Mouse (Mus musculus): Measurements from ENCODE around the gene Cfap126.
"Not testable (repeated sequence)": the region's sequence is repeated elsewhere in the genome, so short reads cannot be mapped to it uniquely, and the experiment has no call there.

The Cfap126 gene

DNA sequence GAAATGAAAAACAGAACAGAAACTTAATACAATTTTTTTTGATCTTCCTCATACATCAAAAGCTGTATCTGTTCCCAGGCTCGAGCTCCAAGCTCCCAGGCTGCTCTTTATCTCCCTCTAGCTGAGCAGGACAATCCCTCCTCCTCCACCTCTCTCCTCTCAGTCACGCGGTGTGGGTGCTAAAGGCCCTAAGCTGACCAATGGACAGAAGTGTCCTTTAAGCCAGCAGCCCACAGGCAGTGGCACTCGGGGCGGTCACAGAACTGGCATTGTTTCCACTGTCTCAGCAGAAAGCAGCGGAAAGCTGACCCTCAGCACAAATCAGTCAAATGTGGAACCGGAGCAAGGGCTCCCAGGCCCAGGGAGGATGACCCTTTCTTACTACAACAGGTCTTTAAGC lies 15.5 kb downstream of the Cfap126 start:
- DNase-seq: peak in 1 of 2 experiments; percentile 25

DNA sequence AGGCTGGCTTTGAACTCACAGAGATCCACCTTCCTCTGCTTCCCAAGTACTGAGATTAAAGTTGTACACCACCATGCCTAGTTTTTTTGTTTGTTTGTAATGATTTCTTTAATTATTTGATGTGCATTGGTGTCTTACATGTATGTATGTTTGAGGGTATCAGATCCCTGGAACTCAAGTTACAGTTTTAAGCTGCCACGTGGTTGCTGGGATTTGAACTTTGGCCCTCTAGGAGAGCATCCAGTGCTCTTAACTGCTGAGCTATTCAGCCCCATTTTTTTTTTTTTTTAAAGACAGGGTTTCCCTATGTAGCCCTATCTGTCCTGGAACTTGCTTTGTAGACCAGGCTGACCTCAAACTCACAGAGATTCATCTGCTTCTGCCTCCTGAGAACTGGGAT lies 17.3 kb downstream of the Cfap126 start:
- DNase-seq: no peak

DNA sequence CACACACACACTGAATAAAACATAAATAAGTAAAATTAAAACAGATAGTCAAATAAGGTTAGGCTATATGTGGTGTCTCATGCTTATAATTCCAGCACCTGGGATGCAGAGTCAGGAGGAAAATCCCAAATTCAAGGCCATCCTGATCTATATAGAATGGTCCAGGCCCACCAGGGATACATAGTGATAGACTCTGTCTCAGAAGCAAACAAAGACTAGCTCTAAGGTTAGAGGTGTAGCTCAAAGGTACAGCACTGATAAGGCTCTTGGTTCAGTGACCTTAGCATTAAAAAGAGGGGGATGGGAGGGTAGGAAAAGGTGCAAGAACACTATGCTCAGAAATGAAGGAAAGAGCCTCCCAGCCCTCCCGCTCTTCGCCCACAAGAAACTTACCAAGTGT lies 21.9 kb downstream of the Cfap126 start:
- no peak for DNase-seq

DNA sequence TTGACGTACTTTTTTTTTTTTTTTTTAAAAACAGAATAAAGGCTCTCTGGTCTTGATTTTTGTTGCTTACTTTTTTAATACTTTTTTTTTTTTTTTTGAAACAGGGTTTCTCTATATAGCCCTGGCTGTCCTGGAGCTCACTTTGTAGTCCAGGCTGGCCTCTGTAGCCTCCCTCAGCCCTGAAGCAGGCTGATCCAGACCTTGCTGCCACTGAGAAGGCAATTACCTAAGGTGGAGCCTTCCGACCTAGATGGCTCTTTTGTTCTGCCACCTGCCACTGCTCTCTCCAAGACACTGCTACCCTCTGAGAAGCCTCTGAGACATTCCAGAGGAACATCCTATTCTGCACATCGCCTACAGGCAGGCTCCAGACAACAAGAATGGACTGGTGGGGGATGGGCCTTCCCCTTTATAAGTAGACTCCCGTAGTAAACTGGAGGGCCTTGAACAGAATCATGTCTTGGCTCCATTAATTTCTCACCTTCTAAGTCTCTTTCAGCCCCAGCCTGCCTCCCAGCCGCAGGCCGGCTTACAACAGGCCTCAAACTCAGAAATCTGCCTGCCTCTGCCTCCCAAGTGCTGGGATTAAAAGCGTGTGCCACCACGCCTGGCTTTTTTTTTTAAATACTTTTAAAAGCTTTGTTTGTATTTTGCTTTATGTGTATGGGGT lies 23.9 kb downstream of the Cfap126 start:
- not testable (repeated sequence) for DNase-seq

DNA sequence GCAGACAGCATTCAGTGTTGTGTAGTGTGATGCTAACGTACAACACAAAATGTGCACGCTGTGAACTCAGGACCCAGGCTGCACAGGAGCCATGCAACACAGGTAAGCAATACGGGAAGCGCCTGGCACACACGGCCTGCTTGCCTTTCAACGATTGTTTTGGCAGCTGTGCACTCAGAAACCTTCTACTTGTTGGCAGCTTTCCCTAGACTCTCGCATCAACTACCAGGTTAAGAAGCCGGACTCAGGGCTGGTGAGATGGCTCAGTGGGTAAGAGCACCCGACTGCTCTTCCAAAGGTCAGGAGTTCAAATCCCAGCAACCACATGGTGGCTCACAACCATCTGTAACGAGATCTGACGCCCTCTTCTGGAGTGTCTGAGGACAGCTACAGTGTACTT lies 29.3 kb downstream of the Cfap126 start:
- peak in 1 of 2 experiments; percentile 30 for DNase-seq

DNA sequence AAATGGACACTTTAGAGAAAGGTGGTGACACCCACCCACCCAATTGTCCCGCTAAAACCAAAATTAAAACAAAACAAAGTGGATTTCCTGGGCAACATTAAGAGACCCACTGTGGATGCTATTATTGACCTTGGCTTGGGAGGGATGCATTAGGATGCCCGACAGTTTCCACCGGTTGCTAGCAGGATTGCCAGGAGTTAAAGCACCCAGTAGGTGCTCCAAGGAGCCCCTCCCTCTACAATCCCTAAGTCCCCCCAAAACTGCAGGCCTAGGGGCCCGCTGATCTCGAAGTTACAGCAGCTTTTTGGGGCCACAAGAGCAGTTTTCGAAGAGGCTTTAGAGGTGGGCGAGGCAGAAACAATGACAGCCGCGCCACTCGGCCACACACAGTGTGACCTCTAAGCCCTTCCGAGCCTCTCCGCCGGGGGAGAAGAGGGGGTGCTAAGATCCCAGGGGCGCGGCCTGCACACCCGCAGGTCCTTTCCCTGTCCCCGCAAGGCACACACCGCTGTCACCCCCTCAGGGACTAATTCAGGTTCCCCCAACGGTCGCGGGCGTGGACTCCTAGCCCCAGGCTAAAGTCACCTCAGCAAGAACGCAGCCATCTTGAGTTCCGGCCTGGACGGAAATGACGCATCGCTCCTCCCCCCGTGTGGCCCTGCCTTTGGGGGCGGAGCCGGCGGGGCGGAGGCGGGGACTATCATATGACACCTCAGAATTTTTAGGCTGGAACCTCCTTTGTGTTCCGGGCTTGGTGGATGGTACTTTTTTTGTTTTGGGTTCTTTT lies 36.4 kb downstream of the Cfap126 start, which contains the start of the genes Sdhc and Mpz:
Gene Sdhc, minus strand, starts transcription at position 630 of the 787 bp plus-strand sequence.
Gene Mpz, plus strand, starts transcription at position 738 of the 787 bp plus-strand sequence.
- peak; percentile 96 to 97 for DNase-seq

DNA sequence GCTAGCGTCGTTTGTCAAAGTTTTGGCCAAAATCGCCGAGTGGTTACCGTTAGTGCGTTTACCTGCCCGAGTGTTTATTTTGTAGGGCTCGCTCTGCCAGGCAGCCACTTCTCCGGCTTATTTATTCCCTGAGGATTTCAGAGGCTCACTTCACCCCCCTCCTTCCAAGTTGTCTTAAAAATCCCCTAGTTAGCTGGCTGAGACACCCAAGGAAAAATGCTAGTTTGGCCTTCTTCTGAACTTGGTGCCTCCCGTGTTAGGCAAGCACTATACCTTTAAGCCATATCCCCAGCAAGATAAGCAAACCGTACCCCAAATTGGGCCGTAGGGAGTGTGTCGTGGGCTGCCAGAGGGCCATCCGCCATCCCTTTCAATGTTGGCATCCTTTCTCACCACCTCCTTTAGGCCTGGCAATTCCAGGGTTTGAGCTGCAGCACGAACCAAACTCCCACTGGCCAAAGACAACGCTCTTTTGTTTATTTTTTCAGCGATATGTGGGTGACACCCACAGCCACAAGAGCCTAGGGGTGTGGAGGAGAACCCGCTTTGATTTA lies 37.2 kb downstream of the Cfap126 start:
- peak in 1 of 2 experiments; percentile 30 for DNase-seq

DNA sequence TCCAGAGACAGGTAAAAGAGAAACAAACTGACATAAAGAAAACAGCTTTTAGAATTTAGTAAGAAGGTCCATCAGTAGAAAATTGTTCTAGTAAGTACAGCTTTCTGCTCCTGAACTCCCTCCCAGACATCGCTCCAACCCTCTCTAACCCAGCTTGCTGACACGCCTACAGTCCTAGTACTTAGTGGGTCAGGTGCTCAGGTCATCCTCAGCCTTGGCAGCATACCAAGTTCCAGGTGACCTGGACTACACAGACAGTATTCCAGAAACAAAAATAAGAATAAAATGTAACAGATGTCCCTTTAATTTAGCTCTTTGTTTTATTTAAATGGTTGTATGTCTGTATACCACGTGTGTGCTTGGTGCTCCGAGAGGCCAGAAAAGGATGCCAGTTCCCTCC lies 38.2 kb downstream of the Cfap126 start:
- DNase-seq: no peak

DNA sequence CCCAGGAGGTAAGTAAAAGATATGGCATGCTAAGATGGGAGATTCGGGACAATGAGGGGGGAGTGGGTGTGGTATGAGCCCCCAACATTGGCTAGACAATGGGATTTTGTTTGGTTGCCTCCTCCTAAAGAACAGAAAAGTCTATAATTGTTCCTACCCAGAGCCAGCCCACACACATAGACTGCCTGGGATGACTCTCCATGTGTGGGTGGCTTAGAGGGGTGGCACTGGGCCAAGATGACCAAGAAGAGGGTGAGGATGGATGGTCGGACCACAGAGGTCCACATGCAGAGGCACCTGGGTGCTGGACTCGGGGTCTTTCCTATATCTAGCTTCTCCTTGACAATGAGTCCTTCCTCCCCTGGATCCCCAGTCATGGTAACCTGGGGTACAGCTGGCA lies 42.9 kb downstream of the Cfap126 start:
- no peak for DNase-seq

DNA sequence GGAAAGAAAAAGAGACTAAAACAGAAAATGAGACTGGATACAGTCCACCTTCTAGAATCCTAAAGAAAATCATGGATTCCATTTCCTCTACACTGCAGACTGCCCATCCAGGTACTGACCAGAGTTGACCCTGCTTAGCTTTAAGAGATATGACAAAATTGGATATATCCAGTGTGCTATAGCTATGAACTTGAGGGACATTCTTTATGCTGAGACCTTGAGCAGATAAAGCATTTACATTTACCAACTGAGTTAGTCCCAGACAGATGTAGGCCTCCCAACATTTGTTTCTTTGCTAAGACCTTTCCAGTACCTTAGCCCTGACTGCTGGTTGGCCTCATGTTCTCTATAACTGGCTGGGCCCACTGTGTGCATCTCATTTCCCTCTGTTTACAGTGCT lies 44.2 kb downstream of the Cfap126 start:
- no peak for DNase-seq

DNA sequence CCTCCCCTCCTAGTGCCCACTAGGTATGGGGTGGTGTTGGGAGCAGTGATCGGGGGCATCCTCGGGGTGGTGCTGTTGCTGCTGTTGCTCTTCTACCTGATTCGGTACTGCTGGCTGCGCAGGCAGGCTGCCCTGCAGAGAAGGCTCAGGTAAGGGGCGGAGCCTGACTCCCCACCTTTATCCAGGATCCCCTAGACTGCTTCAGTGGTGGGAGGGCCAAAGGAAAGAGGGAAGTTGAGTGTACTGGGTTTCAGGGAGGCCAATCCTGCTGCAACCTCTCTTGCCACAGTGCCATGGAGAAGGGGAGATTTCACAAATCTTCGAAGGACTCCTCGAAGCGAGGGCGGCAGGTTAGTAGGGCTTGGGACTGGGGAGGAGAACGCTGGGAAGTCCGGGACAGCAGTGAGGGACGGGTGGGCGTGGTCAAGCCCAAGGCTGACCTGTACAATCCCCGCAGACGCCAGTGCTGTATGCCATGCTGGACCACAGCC lies 45.8 kb downstream of the Cfap126 start:
- DNase-seq: no peak

DNA sequence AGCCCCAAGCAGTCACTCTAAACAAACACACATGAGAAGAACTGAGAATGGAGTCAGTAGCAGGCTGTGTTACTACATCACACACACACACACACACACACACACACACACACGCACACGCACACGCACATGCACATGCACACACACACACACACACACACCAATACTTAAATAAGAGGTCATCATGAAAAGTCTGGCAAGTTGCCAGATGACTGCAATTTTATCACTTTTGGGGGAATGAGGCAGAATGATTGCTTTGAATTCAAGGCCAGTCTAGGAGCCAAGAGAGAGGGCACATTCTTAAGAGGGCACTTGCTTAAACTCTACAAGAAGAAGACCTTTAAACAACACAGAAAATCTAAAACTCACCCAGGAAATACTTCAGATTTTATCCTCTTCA lies 48.8 kb downstream of the Cfap126 start:
- DNase-seq: no peak

DNA sequence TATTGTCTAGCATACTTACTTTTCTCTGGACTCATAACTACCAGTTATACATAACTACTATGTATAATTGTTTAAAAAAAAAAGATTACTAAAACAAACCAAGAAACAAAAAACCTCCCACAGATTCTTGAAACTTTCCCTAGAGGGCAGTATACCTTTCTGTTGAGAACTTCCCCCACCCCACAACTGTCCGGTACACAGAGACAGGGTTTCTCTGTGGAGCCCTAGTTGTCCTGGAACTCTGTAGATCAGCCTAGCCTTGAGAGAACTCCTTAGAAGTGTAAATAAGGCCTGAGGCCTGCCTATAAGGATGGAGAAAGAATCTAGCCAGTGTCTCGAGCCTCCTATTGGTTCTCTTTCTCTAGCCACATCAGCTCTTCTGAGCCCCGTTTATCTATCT lies 50.5 kb downstream of the Cfap126 start:
- DNase-seq: no peak

DNA sequence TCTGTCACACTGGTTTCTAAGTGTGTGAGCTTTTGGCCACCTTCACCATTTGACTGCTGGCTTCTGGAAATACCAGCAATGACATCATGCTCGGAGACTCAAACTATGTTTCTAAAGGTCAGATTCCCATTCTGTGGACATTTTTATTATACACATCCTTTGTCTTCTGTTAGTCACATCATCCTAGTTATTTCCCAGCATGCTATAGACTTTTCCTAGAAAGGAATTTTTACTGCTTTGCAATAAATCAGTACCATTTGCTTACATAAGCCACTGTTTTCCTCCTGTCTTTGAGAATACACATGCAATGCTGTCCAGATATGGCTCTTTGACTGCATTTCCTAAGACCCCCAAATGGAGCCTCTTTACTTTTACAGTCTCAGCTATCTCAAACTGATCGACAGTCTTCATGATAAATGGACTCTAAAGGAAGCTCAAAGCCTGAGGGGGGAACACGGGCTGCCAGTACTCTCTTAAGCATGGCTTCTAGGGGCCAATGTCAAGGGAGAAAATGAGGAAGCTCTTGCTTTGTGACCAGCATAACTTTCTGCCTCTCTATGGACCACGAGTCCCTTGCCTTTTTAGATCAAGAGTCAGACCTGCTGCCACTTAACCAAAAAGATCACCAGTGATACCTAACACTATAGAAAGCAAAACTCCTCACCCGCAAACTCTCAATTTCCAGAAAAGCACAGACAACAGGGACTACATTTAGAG lies 52.1 kb downstream of the Cfap126 start:
- no peak for DNase-seq

DNA sequence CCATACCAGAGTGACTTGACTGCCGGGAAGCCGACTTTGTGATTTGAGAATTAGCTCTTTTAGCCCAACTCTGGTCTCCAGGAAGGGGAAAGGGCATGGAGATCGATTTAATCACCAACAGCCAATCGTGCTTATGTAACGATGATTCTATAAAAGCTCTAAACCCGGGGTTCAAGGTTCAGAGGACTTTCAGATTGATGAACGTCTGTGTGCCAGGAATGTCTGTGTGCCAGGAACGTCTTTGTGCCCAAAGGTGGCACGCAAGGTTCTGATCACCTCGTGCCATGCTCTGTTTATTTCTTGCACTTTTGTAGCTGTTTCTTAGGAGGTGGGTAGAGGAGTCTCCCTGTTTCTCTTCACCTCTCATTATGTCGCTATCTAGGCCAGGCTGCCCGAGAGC lies 55.2 kb downstream of the Cfap126 start:
- no peak for DNase-seq

DNA sequence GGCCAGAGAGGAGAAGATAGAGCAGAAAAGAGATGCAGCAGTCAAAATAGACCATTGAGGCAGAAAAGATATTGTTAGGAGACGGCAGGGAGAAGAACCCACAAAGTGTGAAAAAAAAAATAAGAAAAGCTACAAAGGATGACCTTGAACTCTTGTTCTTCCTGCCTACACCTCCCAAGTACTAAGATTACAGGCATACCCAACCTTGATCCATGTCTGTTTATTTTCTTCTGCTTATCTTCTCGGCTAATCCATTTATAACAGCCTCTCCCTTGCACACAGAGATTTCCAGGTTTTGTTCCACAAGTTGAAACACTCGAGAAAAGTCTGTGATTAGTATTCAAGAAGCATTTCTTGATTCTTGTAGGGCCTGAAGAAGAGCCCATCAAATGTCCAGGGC lies 56.2 kb downstream of the Cfap126 start:
- DNase-seq: no peak

DNA sequence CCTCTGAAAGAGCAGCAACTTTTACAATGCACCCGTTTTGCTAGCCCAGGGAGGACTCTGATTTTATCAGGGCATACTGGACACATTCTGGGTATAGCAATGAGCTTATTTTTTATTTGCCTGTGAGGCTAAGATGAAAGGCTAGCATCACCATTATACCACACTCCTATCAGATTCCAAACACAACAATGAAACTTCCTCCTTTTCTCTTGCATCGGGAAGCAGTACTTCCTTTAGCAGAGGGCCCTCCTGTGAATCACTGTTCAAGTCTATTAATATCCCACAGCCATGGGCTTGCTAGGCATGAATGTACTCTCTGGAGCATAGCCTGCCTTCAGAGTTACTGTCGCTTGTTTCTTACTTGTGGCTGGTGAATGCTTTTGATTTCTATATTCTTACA lies 57.4 kb downstream of the Cfap126 start:
- DNase-seq: no peak

DNA sequence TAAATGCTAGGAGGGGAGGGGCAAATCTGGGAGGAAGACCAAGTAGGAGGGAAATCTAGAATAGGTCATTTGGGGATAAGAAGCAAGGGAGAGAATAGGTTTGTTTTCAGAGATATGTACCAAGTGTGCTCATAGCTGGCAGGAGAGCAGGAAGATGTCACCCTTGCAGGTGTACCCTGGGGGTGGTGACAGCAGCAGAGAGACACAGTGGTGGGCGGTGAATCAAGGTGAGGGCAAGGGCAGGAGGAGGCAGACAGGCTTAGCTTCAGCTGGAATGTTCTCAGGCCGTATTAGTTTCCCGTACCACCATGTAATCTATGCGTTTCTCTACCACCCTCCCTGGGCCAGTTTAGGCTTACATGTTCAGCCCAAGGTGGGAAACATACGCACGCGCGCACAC lies 59.1 kb downstream of the Cfap126 start:
- DNase-seq: no peak
